Mouse (Mus musculus) neural tube, embryonic 15.5 days (tissue): ENCODE results near the gene Timm17a. TPM values are rescaled to one million over a fixed set of nuclear protein-coding genes. Genes with fewer than 3 reads are reported as not detected.
A peak's percentile ranks its signal among the peaks of the same experiment; 100 is the strongest.

Experiments used
- ATAC-seq: fragments of 200-750 bp; cut with Nextera tagmentation; 2 replicates; pipeline ENCODE4 v1.8.0; 2017; ENCODE audit warnings: mild to moderate bottlenecking, moderate TSS enrichment, moderate library complexity; ENCODE audit not compliant: low FRiP score
- H3K27ac ChIP-seq: fragments of 300-500 bp; sonication (generic); replicated peaks from 2 replicates; pipeline ENCODE4 v1.5.1; 2015; ENCODE audit warnings: mild to moderate bottlenecking, inconsistent platforms
- H3K27me3 ChIP-seq: fragments of 300-500 bp; sonication (generic); replicated peaks from 2 replicates; pipeline ENCODE4 v1.6.1; 2015; ENCODE audit warnings: inconsistent platforms
- H3K36me3 ChIP-seq: fragments of 300-500 bp; sonication (generic); 2 replicates; pipeline ENCODE4 v1.6.1; 2015; ENCODE audit warnings: inconsistent platforms
- H3K4me1 ChIP-seq: fragments of 300-500 bp; sonication (generic); 2 replicates; pipeline ENCODE4 v1.6.1; 2015; ENCODE audit warnings: inconsistent platforms
- H3K4me2 ChIP-seq: fragments of 300-500 bp; sonication (generic); 2 replicates; pipeline ENCODE4 v1.6.1; 2015; ENCODE audit warnings: inconsistent platforms, mild to moderate bottlenecking, moderate library complexity
- H3K4me3 ChIP-seq: fragments of 300-500 bp; sonication (generic); replicated peaks from 2 replicates; pipeline ENCODE4 v1.5.1; 2015; ENCODE audit warnings: mild to moderate bottlenecking, inconsistent platforms
- H3K9ac ChIP-seq: fragments of 300-500 bp; sonication (generic); replicated peaks from 2 replicates; pipeline ENCODE4 v1.6.1; 2015; ENCODE audit warnings: mild to moderate bottlenecking, inconsistent platforms
- H3K9me3 ChIP-seq: fragments of 300-500 bp; sonication (generic); replicated peaks from 2 replicates; pipeline ENCODE4 v1.6.1; 2016; ENCODE audit warnings: inconsistent platforms
- WGBS: fragments of 180-500 bp; shearing (Covaris S2); methylation state at CpG from one replicate; pipeline ENCODE4 v1.1.7; 2015; ENCODE audit warnings: mixed read lengths; 5-methylcytosine and 5-hydroxymethylcytosine counted together
- polyA plus RNA-seq: library from polyadenylated mRNA; unstranded; fragments of >200 nt; fragmentation: Nextera tagmentation; extraction: Ambion mirVana; gene quantifications from 2 replicates; pipeline ENCODE4 v1.2.1, GENCODE M21; 2015

The Timm17a gene
- polyA plus RNA-seq, 1 experiment from 2014 or later, result 181 TPM

GRCm38 (mm10) chr1:135324571-135324970 is 11.0 kb upstream of the Timm17a start, which contains the start of gene Lmod1:
Lmod1 (plus strand) TSS chr1:135324807.
- Histone ChIP-seq H3K9me3 (no peaks in the 10 kb centered on the region), H3K4me3 (no peak within 1 kb of the TSS), H3K36me3 (no peaks in the 10 kb centered on the region), H3K4me1 (no peaks in the 10 kb centered on the region), H3K27ac (no peak within 1 kb of the TSS), H3K4me2 (no peak within 1 kb of the TSS), H3K27me3 (peaks cover 11% of the 10 kb centered on the region; the same call in 1 of the 2 replicates), H3K9ac (no peak within 1 kb of the TSS)
- WGBS, result 16% methylated on average over 8 of the region's 8 CpGs
- ATAC-seq, result no peak

GRCm38 (mm10) chr1:135323367-135323901 is 9.9 kb upstream of the Timm17a start:
- WGBS, result 81% methylated on average over 7 of the region's 7 CpGs
- no peak overlapping the region for H3K27ac ChIP-seq
- no peaks in the 10 kb centered on the region for H3K9me3 ChIP-seq
- ATAC-seq, result no peak
- no peaks in the 10 kb centered on the region for H3K36me3 ChIP-seq
- no peak overlapping the region for H3K4me2 ChIP-seq
- H3K27me3 ChIP-seq, result peaks cover 11% of the 10 kb centered on the region; the same call in 1 of the 2 replicates
- H3K4me1 ChIP-seq, result no peaks in the 10 kb centered on the region
- H3K4me3 ChIP-seq, result no peak overlapping the region
- no peak overlapping the region for H3K9ac ChIP-seq

- peaks cover 25% of the 10 kb centered on the region for H3K4me1 ChIP-seq
- H3K9me3 ChIP-seq, result no peaks in the 10 kb centered on the region
- 94% methylated on average over 4 of the region's 4 CpGs for WGBS
- H3K27ac ChIP-seq, result no peak overlapping the region
- peak overlapping the region; percentile 96 for H3K9ac ChIP-seq
- H3K4me2 ChIP-seq, result peak overlapping the region; percentile 79
- H3K4me3 ChIP-seq, result peak overlapping the region; percentile 89
- ATAC-seq, result no peak
- no peaks in the 10 kb centered on the region for H3K27me3 ChIP-seq
- H3K36me3 ChIP-seq, result peaks cover 21% of the 10 kb centered on the region
Measured at GRCm38 (mm10) chr1:135312201-135312600, 1.4 kb downstream of the Timm17a start.

- Histone ChIP-seq H3K4me1 (peaks cover 25% of the 10 kb centered on the region), H3K9ac (no peak overlapping the region), H3K36me3 (peaks cover 27% of the 10 kb centered on the region), H3K27ac (no peak overlapping the region), H3K27me3 (no peaks in the 10 kb centered on the region), H3K4me3 (no peak overlapping the region), H3K4me2 (no peak overlapping the region), H3K9me3 (no peaks in the 10 kb centered on the region)
- ATAC-seq, result no peak
- WGBS, result 82% methylated on average over 6 of the region's 6 CpGs
Measured at GRCm38 (mm10) chr1:135311356-135311755, 2.2 kb downstream of the Timm17a start.

GRCm38 (mm10) chr1:135290908-135291307 is 22.7 kb downstream of the Timm17a start:
- Histone ChIP-seq H3K9ac (no peak overlapping the region), H3K9me3 (no peaks in the 10 kb centered on the region), H3K27me3 (no peaks in the 10 kb centered on the region), H3K36me3 (peaks cover 10% of the 10 kb centered on the region; the same call in 1 of the 2 replicates), H3K4me1 (no peaks in the 10 kb centered on the region), H3K27ac (no peak overlapping the region), H3K4me2 (no peak overlapping the region), H3K4me3 (no peak overlapping the region)
- WGBS, result 76% methylated on average over 5 of the region's 5 CpGs
- no peak for ATAC-seq

- H3K4me3 ChIP-seq, result no peak overlapping the region
- no peak overlapping the region for H3K4me2 ChIP-seq
- no peak for ATAC-seq
- H3K9ac ChIP-seq, result no peak overlapping the region
- H3K9me3 ChIP-seq, result no peaks in the 10 kb centered on the region
- H3K4me1 ChIP-seq, result peaks cover 26% of the 10 kb centered on the region
- WGBS, result 78% methylated on average over 2 of the region's 2 CpGs
- no peak overlapping the region for H3K27ac ChIP-seq
- H3K27me3 ChIP-seq, result no peaks in the 10 kb centered on the region
- H3K36me3 ChIP-seq, result no peaks in the 10 kb centered on the region
Measured at GRCm38 (mm10) chr1:135286311-135286710, 27.3 kb downstream of the Timm17a start.

GRCm38 (mm10) chr1:135283826-135284291 is 29.7 kb downstream of the Timm17a start, which contains the start of gene Rnpep:
Rnpep (minus strand) TSS chr1:135284084.
- H3K27me3 ChIP-seq, result no peaks in the 10 kb centered on the region
- H3K9me3 ChIP-seq, result no peaks in the 10 kb centered on the region
- H3K9ac ChIP-seq, result peak within 1 kb of the TSS; percentile 79
- peak within 1 kb of the TSS; percentile 80 for H3K4me2 ChIP-seq
- peaks cover 36% of the 10 kb centered on the region for H3K4me1 ChIP-seq
- ATAC-seq, result peak; percentile 89
- H3K27ac ChIP-seq, result peak within 1 kb of the TSS; percentile 87
- H3K36me3 ChIP-seq, result peaks cover 3% of the 10 kb centered on the region; the same call in 1 of the 2 replicates
- peak within 1 kb of the TSS; percentile 59 for H3K4me3 ChIP-seq
- under 1% methylated on average over 39 of the region's 39 CpGs for WGBS

- Histone ChIP-seq H3K27me3 (no peaks in the 10 kb centered on the region), H3K4me1 (peaks cover 36% of the 10 kb centered on the region), H3K36me3 (peaks cover 8% of the 10 kb centered on the region), H3K4me2 (peak overlapping the region; percentile 80), H3K4me3 (peak overlapping the region; percentile 59), H3K9ac (peak overlapping the region; percentile 79), H3K27ac (peak overlapping the region; percentile 87), H3K9me3 (no peaks in the 10 kb centered on the region)
- ATAC-seq, result peak; percentile 81
- WGBS, result under 1% methylated on average over 47 of the region's 48 CpGs
Measured at GRCm38 (mm10) chr1:135283287-135283825, 30.2 kb downstream of the Timm17a start.

GRCm38 (mm10) chr1:135282536-135283286 is 30.9 kb downstream of the Timm17a start:
- H3K4me1 ChIP-seq, result peaks cover 36% of the 10 kb centered on the region
- H3K36me3 ChIP-seq, result peaks cover 14% of the 10 kb centered on the region
- H3K9ac ChIP-seq, result peak overlapping the region; percentile 79
- 42% methylated on average over 13 of the region's 13 CpGs for WGBS
- no peaks in the 10 kb centered on the region for H3K27me3 ChIP-seq
- peak overlapping the region; percentile 59 for H3K4me3 ChIP-seq
- H3K9me3 ChIP-seq, result no peaks in the 10 kb centered on the region
- H3K4me2 ChIP-seq, result peak overlapping the region; percentile 80
- peak overlapping the region; percentile 87 for H3K27ac ChIP-seq
- ATAC-seq, result no peak

GRCm38 (mm10) chr1:135281841-135282240 is 31.7 kb downstream of the Timm17a start:
- Histone ChIP-seq H3K4me3 (no peak overlapping the region), H3K36me3 (peaks cover 22% of the 10 kb centered on the region), H3K27me3 (no peaks in the 10 kb centered on the region), H3K4me1 (peaks cover 36% of the 10 kb centered on the region), H3K9me3 (no peaks in the 10 kb centered on the region), H3K4me2 (peak overlapping the region; percentile 80), H3K9ac (no peak overlapping the region), H3K27ac (no peak overlapping the region)
- no peak for ATAC-seq
- 95% methylated on average over 17 of the region's 17 CpGs for WGBS

- ATAC-seq, result no peak
- no peaks in the 10 kb centered on the region for H3K9me3 ChIP-seq
- 61% methylated on average over 9 of the region's 9 CpGs for WGBS
Measured at GRCm38 (mm10) chr1:135280646-135281045, 32.9 kb downstream of the Timm17a start.

More at GRCm38 (mm10) chr1:135280646-135281045, 32.9 kb downstream of the Timm17a start:
- Histone ChIP-seq H3K4me1 (peaks cover 36% of the 10 kb centered on the region), H3K9ac (no peak overlapping the region), H3K4me2 (no peak overlapping the region; the same call in 1 of the 2 replicates), H3K27ac (no peak overlapping the region), H3K36me3 (peaks cover 33% of the 10 kb centered on the region), H3K4me3 (no peak overlapping the region), H3K27me3 (no peaks in the 10 kb centered on the region)
